Mouse (Mus musculus): Measurements from ENCODE around the gene Lilra5.
"Not testable (repeated sequence)": the region's sequence is repeated elsewhere in the genome, so short reads cannot be mapped to it uniquely, and the experiment has no call there.

Lilra5 gene

DNA sequence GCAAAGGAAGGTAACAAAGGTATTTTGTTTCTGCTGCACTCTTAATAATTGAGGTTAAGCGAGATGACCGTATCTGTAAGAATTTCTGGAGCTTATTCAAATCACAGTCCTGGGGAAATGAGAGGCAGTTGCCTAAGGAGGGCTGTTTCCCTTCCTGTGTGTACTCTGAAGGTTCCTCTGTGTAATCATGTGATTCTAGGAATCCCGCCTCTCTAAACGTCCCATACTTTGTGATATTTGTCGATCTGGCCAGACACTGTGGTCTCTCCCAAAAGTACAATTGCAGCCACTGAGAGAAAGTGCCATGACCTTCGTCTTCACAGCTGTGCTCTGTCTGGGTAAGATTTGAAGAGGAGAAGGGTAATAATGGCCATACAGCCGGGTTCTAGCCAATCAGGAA, at the start of gene Lilra5:
TSS of gene Lilra5 (plus strand) at position 301 of the 400 bp plus-strand sequence.
- Histone ChIP-seq H3K4me3 (replicated peaks; ENCODE audit: low read length) (no peak within 1 kb of the TSS), H3K27me3 (ENCODE audit: insufficient read depth, low read length) (no peaks in the 10 kb centered on the region), H3K4me1 (replicated peaks; ENCODE audit: low read depth, low read length) (no peaks in the 10 kb centered on the region), H3K36me3 (ENCODE audit: insufficient read depth, low read length) (no peaks in the 10 kb centered on the region), H3K9me3 (ENCODE audit: low read length) (no peaks in the 10 kb centered on the region)
- no peak for TF ChIP-seq POU5F1 (IDR thresholded peaks at IDR 0.05; ENCODE audit: borderline replicate concordance, low read length)
- no peak for TF ChIP-seq NANOG (IDR thresholded peaks at IDR 0.05; ENCODE audit: borderline replicate concordance, low read length)
- TF ChIP-seq CTCF (conservative IDR thresholded peaks at IDR 0.05; ENCODE audit: low read length), result no peak

DNA sequence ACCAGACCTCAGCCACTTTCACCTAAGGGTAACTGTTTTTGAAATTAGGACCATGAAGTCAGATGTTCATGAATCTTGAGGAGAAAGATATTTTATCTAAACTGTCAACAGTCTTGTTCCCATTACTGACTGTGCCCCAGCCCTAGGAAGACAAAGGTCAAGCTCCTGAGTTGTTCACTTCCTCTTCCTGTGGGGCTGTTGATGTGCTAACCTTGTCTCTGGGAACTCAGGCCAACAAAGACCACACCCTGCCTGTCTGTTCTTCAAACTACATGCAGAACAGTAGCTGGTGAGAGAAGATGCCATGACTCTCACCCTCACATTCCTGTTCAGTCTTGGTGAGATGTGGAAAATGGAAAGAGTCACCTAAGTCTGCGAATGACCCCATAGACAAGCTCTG, 30.4 kb upstream of the Lilra5 start:
- H3K4me3 ChIP-seq (replicated peaks; ENCODE audit: low read length), result no peak overlapping the region
- no peaks in the 10 kb centered on the region for H3K27me3 ChIP-seq (ENCODE audit: insufficient read depth, low read length)
- peaks cover 4% of the 10 kb centered on the region; the same call in 1 of the 2 replicates for H3K4me1 ChIP-seq (replicated peaks; ENCODE audit: low read depth, low read length)
- TF ChIP-seq NANOG (IDR thresholded peaks at IDR 0.05; ENCODE audit: borderline replicate concordance, low read length), result no peak
- TF ChIP-seq POU5F1 (IDR thresholded peaks at IDR 0.05; ENCODE audit: borderline replicate concordance, low read length), result no peak
- no peak for TF ChIP-seq CTCF (conservative IDR thresholded peaks at IDR 0.05; ENCODE audit: low read length)
- H3K9me3 ChIP-seq (ENCODE audit: low read length), result peaks cover 42% of the 10 kb centered on the region
- no peaks in the 10 kb centered on the region for H3K36me3 ChIP-seq (ENCODE audit: insufficient read depth, low read length)

GRCm38 (mm10) chr7:4208626-4209025, 28.9 kb upstream of the Lilra5 start:
- H3K36me3 ChIP-seq (ENCODE audit: insufficient read depth, low read length), result no peaks in the 10 kb centered on the region
- TF ChIP-seq NANOG (IDR thresholded peaks at IDR 0.05; ENCODE audit: borderline replicate concordance, low read length) (no peak), CTCF (conservative IDR thresholded peaks at IDR 0.05; ENCODE audit: low read length) (no peak), POU5F1 (IDR thresholded peaks at IDR 0.05; ENCODE audit: borderline replicate concordance, low read length) (no peak)

DNA sequence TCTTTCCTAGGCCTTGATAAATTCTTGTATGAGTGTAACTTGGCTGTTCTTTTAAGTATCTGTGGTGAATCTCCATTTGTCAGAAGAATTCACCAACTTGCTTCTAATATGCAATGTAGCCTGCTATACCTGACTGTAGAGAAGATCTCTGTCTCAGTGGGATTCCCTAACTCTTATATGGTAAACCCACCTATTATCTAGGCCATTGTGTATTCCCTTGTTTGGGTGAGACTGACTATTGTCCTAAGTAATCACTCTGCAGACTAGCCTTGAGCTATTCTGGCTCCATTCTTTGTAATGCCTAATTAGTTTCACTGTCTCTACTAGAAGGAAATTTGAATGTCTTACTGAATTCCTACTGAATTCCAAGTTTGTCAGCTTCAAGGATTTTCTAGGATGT, 24.1 kb upstream of the Lilra5 start:
- TF ChIP-seq NANOG (IDR thresholded peaks at IDR 0.05; ENCODE audit: borderline replicate concordance, low read length), result peak; percentile 37; the same call in 1 of the 2 replicates
- H3K27me3 ChIP-seq (ENCODE audit: insufficient read depth, low read length); H3K4me1 ChIP-seq (replicated peaks; ENCODE audit: low read depth, low read length); H3K36me3 ChIP-seq (ENCODE audit: insufficient read depth, low read length); H3K9me3 ChIP-seq (ENCODE audit: low read length); H3K4me3 ChIP-seq (replicated peaks; ENCODE audit: low read length): not testable (repeated sequence)

More at GRCm38 (mm10) chr7:4208626-4209025, 28.9 kb upstream of the Lilra5 start:
- Histone ChIP-seq H3K27me3 (ENCODE audit: insufficient read depth, low read length) (no peaks in the 10 kb centered on the region), H3K9me3 (ENCODE audit: low read length) (peaks cover 32% of the 10 kb centered on the region), H3K4me3 (replicated peaks; ENCODE audit: low read length) (no peak overlapping the region), H3K4me1 (replicated peaks; ENCODE audit: low read depth, low read length) (peaks cover 12% of the 10 kb centered on the region)

DNA sequence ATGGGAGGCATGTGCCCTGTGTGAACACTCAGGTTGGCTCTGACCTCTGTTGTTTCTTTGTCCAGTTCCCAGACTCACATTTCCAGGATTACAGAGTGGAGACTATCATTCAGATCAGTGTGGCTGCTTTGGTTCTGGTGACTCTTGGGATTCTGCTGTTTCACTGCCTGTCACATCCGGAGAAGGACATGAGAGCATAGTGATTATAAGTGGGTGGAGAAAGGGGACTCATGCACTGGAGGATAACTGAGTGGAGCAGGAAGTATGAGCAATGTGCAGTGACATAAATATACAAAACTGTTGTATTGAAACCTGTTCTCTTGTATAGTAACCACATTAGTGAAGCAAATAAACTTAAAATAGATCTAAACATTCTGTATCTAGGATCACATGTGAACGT, 22.2 kb upstream of the Lilra5 start:
- peaks cover 7% of the 10 kb centered on the region; the same call in 1 of the 2 replicates for H3K4me1 ChIP-seq (replicated peaks; ENCODE audit: low read depth, low read length)
- no peak for TF ChIP-seq POU5F1 (IDR thresholded peaks at IDR 0.05; ENCODE audit: borderline replicate concordance, low read length)
- TF ChIP-seq CTCF (conservative IDR thresholded peaks at IDR 0.05; ENCODE audit: low read length), result no peak
- no peak for TF ChIP-seq NANOG (IDR thresholded peaks at IDR 0.05; ENCODE audit: borderline replicate concordance, low read length)
- H3K36me3 ChIP-seq (ENCODE audit: insufficient read depth, low read length), result no peaks in the 10 kb centered on the region

DNA sequence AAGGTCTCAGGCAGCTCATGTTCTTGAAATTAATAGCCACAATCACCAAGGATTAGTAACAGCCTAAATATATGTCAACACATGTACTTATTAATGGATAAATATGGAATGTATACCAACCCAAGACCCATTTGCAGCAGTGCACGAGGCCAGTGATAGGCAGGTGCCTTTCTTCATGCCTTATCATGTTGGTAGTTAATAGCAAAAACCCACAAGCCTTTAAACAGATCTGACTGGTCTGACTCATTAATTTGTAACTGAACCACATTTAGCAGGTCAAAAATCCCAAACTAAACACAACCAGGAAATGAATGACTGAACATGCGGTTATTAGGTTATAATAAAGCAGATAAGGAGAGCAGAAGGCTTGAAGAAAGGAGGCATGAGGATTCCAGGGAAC, 21.7 kb upstream of the Lilra5 start:
- Histone ChIP-seq H3K4me1 (replicated peaks; ENCODE audit: low read depth, low read length) (peaks cover 7% of the 10 kb centered on the region; the same call in 1 of the 2 replicates), H3K36me3 (ENCODE audit: insufficient read depth, low read length) (no peaks in the 10 kb centered on the region), H3K4me3 (replicated peaks; ENCODE audit: low read length) (no peak overlapping the region), H3K9me3 (ENCODE audit: low read length) (no peaks in the 10 kb centered on the region), H3K27me3 (ENCODE audit: insufficient read depth, low read length) (no peaks in the 10 kb centered on the region)
- TF ChIP-seq CTCF (conservative IDR thresholded peaks at IDR 0.05; ENCODE audit: low read length) (no peak), POU5F1 (IDR thresholded peaks at IDR 0.05; ENCODE audit: borderline replicate concordance, low read length) (no peak), NANOG (IDR thresholded peaks at IDR 0.05; ENCODE audit: borderline replicate concordance, low read length) (no peak)

More for the DNA sequence above, 22.2 kb upstream of the Lilra5 start:
- Histone ChIP-seq H3K4me3 (replicated peaks; ENCODE audit: low read length) (no peak overlapping the region), H3K9me3 (ENCODE audit: low read length) (no peaks in the 10 kb centered on the region), H3K27me3 (ENCODE audit: insufficient read depth, low read length) (no peaks in the 10 kb centered on the region)

DNA sequence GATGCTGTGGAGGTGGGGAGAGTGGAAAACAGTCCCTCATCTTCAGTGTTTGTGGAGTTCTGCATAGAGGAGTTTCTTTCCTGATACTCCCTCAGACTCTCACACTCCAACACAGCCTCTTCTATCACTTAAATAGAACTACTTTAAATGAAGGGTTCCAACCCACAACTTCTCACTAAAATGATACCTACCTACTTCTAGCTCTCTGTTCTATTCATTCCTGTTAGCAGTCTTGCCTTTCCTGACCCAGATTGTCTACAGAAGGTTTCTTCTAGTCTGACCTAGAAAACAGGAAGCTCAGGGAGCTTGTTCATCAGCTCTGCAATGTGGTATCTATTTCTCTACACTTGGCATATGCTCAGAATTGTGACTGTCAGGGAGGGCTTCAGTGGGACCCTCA, 2.0 kb upstream of the Lilra5 start:
- TF ChIP-seq NANOG (IDR thresholded peaks at IDR 0.05; ENCODE audit: borderline replicate concordance, low read length), result no peak
- no peak for TF ChIP-seq POU5F1 (IDR thresholded peaks at IDR 0.05; ENCODE audit: borderline replicate concordance, low read length)
- no peak for TF ChIP-seq CTCF (conservative IDR thresholded peaks at IDR 0.05; ENCODE audit: low read length)
- H3K4me3 ChIP-seq (replicated peaks; ENCODE audit: low read length), result no peak overlapping the region
- H3K36me3 ChIP-seq (ENCODE audit: insufficient read depth, low read length), result no peaks in the 10 kb centered on the region
- no peaks in the 10 kb centered on the region for H3K9me3 ChIP-seq (ENCODE audit: low read length)
- no peaks in the 10 kb centered on the region for H3K27me3 ChIP-seq (ENCODE audit: insufficient read depth, low read length)
- H3K4me1 ChIP-seq (replicated peaks; ENCODE audit: low read depth, low read length), result no peaks in the 10 kb centered on the region

GRCm38 (mm10) chr7:4239038-4239721, 1.6 kb downstream of the Lilra5 start:
- Histone ChIP-seq H3K4me3 (replicated peaks; ENCODE audit: low read length) (no peak overlapping the region), H3K9me3 (ENCODE audit: low read length) (no peaks in the 10 kb centered on the region), H3K36me3 (ENCODE audit: insufficient read depth, low read length) (no peaks in the 10 kb centered on the region), H3K27me3 (ENCODE audit: insufficient read depth, low read length) (no peaks in the 10 kb centered on the region), H3K4me1 (replicated peaks; ENCODE audit: low read depth, low read length) (no peaks in the 10 kb centered on the region)
- TF ChIP-seq CTCF (conservative IDR thresholded peaks at IDR 0.05; ENCODE audit: low read length) (no peak), NANOG (IDR thresholded peaks at IDR 0.05; ENCODE audit: borderline replicate concordance, low read length) (no peak), POU5F1 (IDR thresholded peaks at IDR 0.05; ENCODE audit: borderline replicate concordance, low read length) (no peak)

- TF ChIP-seq NANOG (IDR thresholded peaks at IDR 0.05; ENCODE audit: borderline replicate concordance, low read length), result peak; percentile 76; the same call in 1 of the 2 replicates
Observed at GRCm38 (mm10) chr7:4251211-4251610, 13.7 kb downstream of the Lilra5 start.

DNA sequence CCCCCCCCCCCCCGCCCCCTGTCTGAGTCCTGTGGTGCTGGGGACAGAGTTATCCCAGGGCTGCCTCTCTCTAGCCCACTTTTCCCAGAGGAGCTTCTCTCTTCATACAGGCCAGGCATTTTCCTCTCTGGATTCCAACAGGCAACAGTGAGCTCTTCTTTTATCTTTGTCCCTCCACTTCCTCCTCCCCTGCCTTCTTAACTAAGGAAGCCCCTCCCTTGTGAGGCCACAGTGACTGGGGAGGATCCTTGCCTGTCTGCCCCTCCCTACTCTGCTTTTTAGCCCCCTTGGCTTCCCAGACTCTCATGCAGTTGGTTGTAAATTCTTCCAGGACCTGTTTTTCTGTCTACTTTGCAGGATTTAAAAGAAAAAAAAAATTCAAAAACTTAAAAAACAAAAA, 18.5 kb downstream of the Lilra5 start:
- not testable (repeated sequence) for H3K4me3 ChIP-seq (replicated peaks; ENCODE audit: low read length); H3K36me3 ChIP-seq (ENCODE audit: insufficient read depth, low read length); H3K27me3 ChIP-seq (ENCODE audit: insufficient read depth, low read length)
- H3K4me1 ChIP-seq (replicated peaks; ENCODE audit: low read depth, low read length), result peaks cover 15% of the 10 kb centered on the region
- peaks cover 21% of the 10 kb centered on the region for H3K9me3 ChIP-seq (ENCODE audit: low read length)

More at GRCm38 (mm10) chr7:4251211-4251610, 13.7 kb downstream of the Lilra5 start:
- H3K9me3 ChIP-seq (ENCODE audit: low read length), result peaks cover 67% of the 10 kb centered on the region
- not testable (repeated sequence) for H3K27me3 ChIP-seq (ENCODE audit: insufficient read depth, low read length); H3K36me3 ChIP-seq (ENCODE audit: insufficient read depth, low read length); H3K4me1 ChIP-seq (replicated peaks; ENCODE audit: low read depth, low read length); H3K4me3 ChIP-seq (replicated peaks; ENCODE audit: low read length)
